Mouse (Mus musculus) midbrain, embryonic 11.5 days (tissue): Measurements from ENCODE around the gene Lcn3. TPM values are rescaled to one million over a fixed set of nuclear protein-coding genes. Genes with fewer than 3 reads are reported as not detected.

Experiments used
- ATAC-seq: fragments of 200-750 bp; cut with Nextera tagmentation; 2 replicates; pipeline ENCODE4 v1.8.0; 2017; ENCODE audit warnings: moderate TSS enrichment, moderate library complexity; ENCODE audit not compliant: low FRiP score
- DNase-seq: peaks from one replicate; pipeline ENCODE4 v3.0.0; 2015; ENCODE audit warnings: low spot score; ENCODE audit errors: missing footprints
- H3K27ac ChIP-seq: fragments of 300-500 bp; sonication (generic); 2 replicates; pipeline ENCODE4 v1.5.1; 2014; ENCODE audit warnings: low read depth, low read length
- H3K27me3 ChIP-seq: fragments of 300-500 bp; sonication (generic); 2 replicates; pipeline ENCODE4 v1.6.1; 2014; ENCODE audit warnings: mild to moderate bottlenecking, low read length, moderate library complexity, mixed read lengths; ENCODE audit not compliant: control insufficient read depth, insufficient read depth
- H3K36me3 ChIP-seq: fragments of 300-500 bp; sonication (generic); 2 replicates; pipeline ENCODE4 v1.6.1; 2014; ENCODE audit warnings: mild to moderate bottlenecking, low read length, moderate library complexity, mixed read lengths; ENCODE audit not compliant: control insufficient read depth, insufficient read depth
- H3K4me1 ChIP-seq: fragments of 300-500 bp; sonication (generic); 2 replicates; pipeline ENCODE4 v1.6.1; 2014; ENCODE audit warnings: low read length; ENCODE audit not compliant: control insufficient read depth, insufficient read depth
- H3K4me2 ChIP-seq: fragments of 300-500 bp; sonication (generic); 2 replicates; pipeline ENCODE4 v1.6.1; 2014; ENCODE audit warnings: mild to moderate bottlenecking, moderate library complexity
- H3K4me3 ChIP-seq: fragments of 300-500 bp; sonication (generic); 2 replicates; pipeline ENCODE4 v1.5.1; 2014; ENCODE audit warnings: low read depth, low read length
- H3K9ac ChIP-seq: fragments of 300-500 bp; sonication (generic); 2 replicates; pipeline ENCODE4 v1.6.1; 2014; ENCODE audit warnings: low read length
- H3K9me3 ChIP-seq: fragments of 300-500 bp; sonication (generic); 2 replicates; pipeline ENCODE4 v1.6.1; 2016; ENCODE audit warnings: low read length; ENCODE audit not compliant: control insufficient read depth
- WGBS: fragments of 180-500 bp; shearing (Covaris S2); extraction: QIAGEN DNeasy Blood & Tissue Kit; methylation state at CpG from one replicate; pipeline ENCODE4 v1.1.7; 2014; 5-methylcytosine and 5-hydroxymethylcytosine counted together
- polyA plus RNA-seq: library from polyadenylated mRNA; unstranded; fragments of >200 nt; fragmentation: Nextera tagmentation; extraction: Ambion mirVana; gene quantifications from 2 replicates; pipeline ENCODE4 v1.2.1, GENCODE M21; 2014

Lcn3 gene
- polyA plus RNA-seq, 1 experiment from 2014 or later: not detected

GRCm38 (mm10) chr2:25774640-25775039 lies 9.3 kb downstream of the Lcn3 start:
- H3K4me2 ChIP-seq: no peak overlapping the region
- H3K27me3 ChIP-seq: no peaks in the 10 kb centered on the region
- no peak for DNase-seq
- H3K4me3 ChIP-seq: no peak overlapping the region
- H3K27ac ChIP-seq: no peak overlapping the region
- 71% methylated on average over 2 of the region's 2 CpGs for WGBS
- no peak for ATAC-seq
- H3K4me1 ChIP-seq: no peaks in the 10 kb centered on the region; the same call in 1 of the 2 replicates
- no peak overlapping the region for H3K9ac ChIP-seq
- no peaks in the 10 kb centered on the region for H3K9me3 ChIP-seq
- no peaks in the 10 kb centered on the region for H3K36me3 ChIP-seq

GRCm38 (mm10) chr2:25775991-25776390 lies 10.6 kb downstream of the Lcn3 start:
- no peak overlapping the region for H3K4me2 ChIP-seq
- H3K9me3 ChIP-seq: no peaks in the 10 kb centered on the region
- peak; percentile 56 for DNase-seq
- WGBS: 49% methylated on average over 3 of the region's 3 CpGs
- H3K27me3 ChIP-seq: no peaks in the 10 kb centered on the region
- H3K27ac ChIP-seq: no peak overlapping the region
- H3K9ac ChIP-seq: no peak overlapping the region
- ATAC-seq: no peak
- no peaks in the 10 kb centered on the region; the same call in 1 of the 2 replicates for H3K4me1 ChIP-seq
- H3K4me3 ChIP-seq: no peak overlapping the region
- no peaks in the 10 kb centered on the region for H3K36me3 ChIP-seq

GRCm38 (mm10) chr2:25776717-25777116 lies 11.3 kb downstream of the Lcn3 start, which contains the start of gene Lcn11:
TSS of gene Lcn11 (plus strand) at chr2:25777017.
- Histone ChIP-seq H3K36me3 (no peaks in the 10 kb centered on the region), H3K4me3 (no peak within 1 kb of the TSS), H3K9ac (no peak within 1 kb of the TSS), H3K27me3 (no peaks in the 10 kb centered on the region), H3K27ac (no peak within 1 kb of the TSS), H3K9me3 (no peaks in the 10 kb centered on the region), H3K4me1 (no peaks in the 10 kb centered on the region; the same call in 1 of the 2 replicates), H3K4me2 (no peak within 1 kb of the TSS)
- 90% methylated on average over 1 of the region's 1 CpGs for WGBS
- ATAC-seq (no peak), DNase-seq (no peak)

GRCm38 (mm10) chr2:25779076-25779475 lies 13.7 kb downstream of the Lcn3 start:
- 87% methylated on average over 9 of the region's 9 CpGs for WGBS
- Histone ChIP-seq H3K27ac (no peak overlapping the region), H3K4me3 (no peak overlapping the region), H3K4me1 (no peaks in the 10 kb centered on the region; the same call in 1 of the 2 replicates), H3K9me3 (no peaks in the 10 kb centered on the region), H3K27me3 (no peaks in the 10 kb centered on the region), H3K4me2 (no peak overlapping the region), H3K9ac (no peak overlapping the region), H3K36me3 (no peaks in the 10 kb centered on the region)
- ATAC-seq (no peak), DNase-seq (no peak)

- H3K9me3 ChIP-seq: no peaks in the 10 kb centered on the region
- 69% methylated on average over 4 of the region's 4 CpGs for WGBS
- no peaks in the 10 kb centered on the region; the same call in 1 of the 2 replicates for H3K4me1 ChIP-seq
- H3K4me2 ChIP-seq: no peak overlapping the region
- DNase-seq: no peak
- no peak for ATAC-seq
- no peak overlapping the region for H3K27ac ChIP-seq
- no peak overlapping the region for H3K9ac ChIP-seq
- H3K36me3 ChIP-seq: no peaks in the 10 kb centered on the region
- no peaks in the 10 kb centered on the region for H3K27me3 ChIP-seq
- H3K4me3 ChIP-seq: no peak overlapping the region
Measured at GRCm38 (mm10) chr2:25780921-25781320, 15.6 kb downstream of the Lcn3 start.

GRCm38 (mm10) chr2:25781957-25782356 lies 16.6 kb downstream of the Lcn3 start, which contains the start of gene Gm13539:
TSS of gene Gm13539 (plus strand) at chr2:25782257.
- Histone ChIP-seq H3K36me3 (no peaks in the 10 kb centered on the region), H3K4me1 (no peaks in the 10 kb centered on the region), H3K9ac (no peak within 1 kb of the TSS), H3K27me3 (no peaks in the 10 kb centered on the region), H3K9me3 (no peaks in the 10 kb centered on the region), H3K27ac (no peak within 1 kb of the TSS), H3K4me2 (no peak within 1 kb of the TSS), H3K4me3 (no peak within 1 kb of the TSS)
- DNase-seq (no peak), ATAC-seq (no peak)
- 86% methylated on average over 3 of the region's 3 CpGs for WGBS

- H3K27ac ChIP-seq: no peak overlapping the region
- no peaks in the 10 kb centered on the region for H3K9me3 ChIP-seq
- no peak overlapping the region for H3K9ac ChIP-seq
- H3K36me3 ChIP-seq: no peaks in the 10 kb centered on the region
- H3K4me2 ChIP-seq: no peak overlapping the region
- H3K4me1 ChIP-seq: no peaks in the 10 kb centered on the region
- ATAC-seq: no peak
- H3K4me3 ChIP-seq: no peak overlapping the region
- H3K27me3 ChIP-seq: no peaks in the 10 kb centered on the region
- peak; percentile 44 for DNase-seq
- WGBS: 76% methylated on average over 5 of the region's 5 CpGs
Measured at GRCm38 (mm10) chr2:25785573-25786322, 20.4 kb downstream of the Lcn3 start.

GRCm38 (mm10) chr2:25789092-25789491 lies 23.7 kb downstream of the Lcn3 start:
- Histone ChIP-seq H3K36me3 (no peaks in the 10 kb centered on the region), H3K27me3 (no peaks in the 10 kb centered on the region), H3K27ac (no peak overlapping the region), H3K4me1 (no peaks in the 10 kb centered on the region), H3K9me3 (no peaks in the 10 kb centered on the region), H3K4me2 (no peak overlapping the region), H3K4me3 (no peak overlapping the region), H3K9ac (no peak overlapping the region)
- WGBS: 89% methylated on average over 3 of the region's 3 CpGs
- DNase-seq: no peak
- no peak for ATAC-seq

- no peaks in the 10 kb centered on the region for H3K27me3 ChIP-seq
- ATAC-seq (no peak), DNase-seq (no peak)
- H3K4me1 ChIP-seq: peaks cover 5% of the 10 kb centered on the region; the same call in 1 of the 2 replicates
- H3K36me3 ChIP-seq: no peaks in the 10 kb centered on the region
- no peak overlapping the region for H3K4me2 ChIP-seq
- H3K9me3 ChIP-seq: no peaks in the 10 kb centered on the region
- H3K4me3 ChIP-seq: no peak overlapping the region
- H3K27ac ChIP-seq: no peak overlapping the region
- no peak overlapping the region for H3K9ac ChIP-seq
- 33% methylated on average over 2 of the region's 2 CpGs for WGBS
Measured at GRCm38 (mm10) chr2:25797635-25798034, 32.3 kb downstream of the Lcn3 start.
